Mouse (Mus musculus) embryonic facial prominence, embryonic 10.5 days (tissue): Measurements from ENCODE around the gene Mdm2. TPM values are rescaled to one million over a fixed set of nuclear protein-coding genes. Genes with fewer than 3 reads are reported as not detected.

Experiments used
- DNase-seq: peaks from one replicate; pipeline ENCODE4 v3.0.0-alpha.2; 2017; ENCODE audit warnings: low spot score
- H3K27ac ChIP-seq: fragments of 300-500 bp; sonication (generic); replicated peaks from 2 replicates; pipeline ENCODE4 v1.5.1; 2016; ENCODE audit warnings: mild to moderate bottlenecking
- H3K27me3 ChIP-seq: fragments of 300-500 bp; sonication (generic); replicated peaks from 2 replicates; pipeline ENCODE4 v1.6.1; 2016; ENCODE audit warnings: low read depth, mild to moderate bottlenecking; ENCODE audit not compliant: poor library complexity, severe bottlenecking
- H3K36me3 ChIP-seq: fragments of 300-500 bp; sonication (generic); replicated peaks from 2 replicates; pipeline ENCODE4 v1.6.1; 2016; ENCODE audit warnings: mild to moderate bottlenecking, moderate library complexity
- H3K4me1 ChIP-seq: fragments of 300-500 bp; sonication (generic); 2 replicates; pipeline ENCODE4 v1.6.1; 2016
- H3K4me3 ChIP-seq: fragments of 300-500 bp; sonication (generic); 2 replicates; pipeline ENCODE4 v1.5.1; 2016; ENCODE audit warnings: mild to moderate bottlenecking, moderate library complexity
- H3K9me3 ChIP-seq: fragments of 300-500 bp; sonication (generic); 2 replicates; pipeline ENCODE4 v1.6.1; 2016; ENCODE audit warnings: mild to moderate bottlenecking
- WGBS: fragments of 180-500 bp; shearing (Covaris S2); methylation state at CpG from one replicate; pipeline ENCODE4 v1.1.7; 2016; 5-methylcytosine and 5-hydroxymethylcytosine counted together
- polyA plus RNA-seq: library from polyadenylated mRNA; unstranded; fragments of >200 nt; fragmentation: Nextera tagmentation; extraction: Ambion mirVana; gene quantifications from 2 replicates; pipeline ENCODE4 v1.2.1, GENCODE M21; 2016

Mdm2 gene
- polyA plus RNA-seq, 1 experiment from 2014 or later = 58.9 TPM

GRCm38 (mm10) chr10:117703506-117703905 is 7.1 kb downstream of the Mdm2 start:
- H3K27ac ChIP-seq = no peak overlapping the region
- peaks cover 100% of the 10 kb centered on the region for H3K36me3 ChIP-seq
- no peaks in the 10 kb centered on the region for H3K27me3 ChIP-seq
- no peak for DNase-seq
- no peak overlapping the region for H3K4me3 ChIP-seq
- H3K4me1 ChIP-seq = no peaks in the 10 kb centered on the region
- WGBS = 95% methylated on average over 3 of the region's 3 CpGs
- no peaks in the 10 kb centered on the region for H3K9me3 ChIP-seq

GRCm38 (mm10) chr10:117702024-117702833 is 8.3 kb downstream of the Mdm2 start:
- H3K4me1 ChIP-seq = no peaks in the 10 kb centered on the region
- no peak for DNase-seq
- H3K36me3 ChIP-seq = peaks cover 100% of the 10 kb centered on the region
- H3K27me3 ChIP-seq = no peaks in the 10 kb centered on the region
- 94% methylated on average over 6 of the region's 6 CpGs for WGBS
- no peaks in the 10 kb centered on the region for H3K9me3 ChIP-seq
- no peak overlapping the region for H3K27ac ChIP-seq
- no peak overlapping the region for H3K4me3 ChIP-seq

GRCm38 (mm10) chr10:117701034-117701829 is 9.3 kb downstream of the Mdm2 start:
- Histone ChIP-seq H3K4me1 (no peaks in the 10 kb centered on the region), H3K27ac (no peak overlapping the region), H3K36me3 (peaks cover 100% of the 10 kb centered on the region), H3K9me3 (no peaks in the 10 kb centered on the region), H3K27me3 (no peaks in the 10 kb centered on the region), H3K4me3 (no peak overlapping the region)
- WGBS = 91% methylated on average over 6 of the region's 6 CpGs
- DNase-seq = no peak

- H3K4me3 ChIP-seq = no peak overlapping the region
- WGBS = 93% methylated on average over 1 of the region's 1 CpGs
- H3K27ac ChIP-seq = no peak overlapping the region
- H3K9me3 ChIP-seq = no peaks in the 10 kb centered on the region
- peaks cover 100% of the 10 kb centered on the region for H3K36me3 ChIP-seq
- H3K4me1 ChIP-seq = no peaks in the 10 kb centered on the region
- no peak for DNase-seq
- H3K27me3 ChIP-seq = no peaks in the 10 kb centered on the region
Observed at GRCm38 (mm10) chr10:117700450-117700849, 10.1 kb downstream of the Mdm2 start.

GRCm38 (mm10) chr10:117699914-117700313 is 10.6 kb downstream of the Mdm2 start:
- DNase-seq = no peak
- no peaks in the 10 kb centered on the region for H3K9me3 ChIP-seq
- H3K4me1 ChIP-seq = no peaks in the 10 kb centered on the region
- no peak overlapping the region for H3K27ac ChIP-seq
- 97% methylated on average over 4 of the region's 4 CpGs for WGBS
- no peaks in the 10 kb centered on the region for H3K27me3 ChIP-seq
- H3K36me3 ChIP-seq = peaks cover 100% of the 10 kb centered on the region
- H3K4me3 ChIP-seq = no peak overlapping the region

- no peak overlapping the region for H3K4me3 ChIP-seq
- H3K36me3 ChIP-seq = peaks cover 99% of the 10 kb centered on the region
- no peak overlapping the region for H3K27ac ChIP-seq
- no peaks in the 10 kb centered on the region for H3K4me1 ChIP-seq
- no peak for DNase-seq
- 96% methylated on average over 10 of the region's 10 CpGs for WGBS
- H3K9me3 ChIP-seq = no peaks in the 10 kb centered on the region
- no peaks in the 10 kb centered on the region for H3K27me3 ChIP-seq
Observed at GRCm38 (mm10) chr10:117698313-117699138, 12.0 kb downstream of the Mdm2 start.

GRCm38 (mm10) chr10:117697561-117698115 is 12.9 kb downstream of the Mdm2 start:
- H3K9me3 ChIP-seq = no peaks in the 10 kb centered on the region
- no peak for DNase-seq
- H3K4me3 ChIP-seq = no peak overlapping the region
- H3K27ac ChIP-seq = no peak overlapping the region
- H3K36me3 ChIP-seq = peaks cover 98% of the 10 kb centered on the region
- 91% methylated on average over 3 of the region's 3 CpGs for WGBS
- H3K4me1 ChIP-seq = no peaks in the 10 kb centered on the region
- no peaks in the 10 kb centered on the region for H3K27me3 ChIP-seq

GRCm38 (mm10) chr10:117696827-117697560 is 13.6 kb downstream of the Mdm2 start:
- Histone ChIP-seq H3K4me1 (no peaks in the 10 kb centered on the region), H3K36me3 (peaks cover 98% of the 10 kb centered on the region), H3K9me3 (no peaks in the 10 kb centered on the region), H3K27ac (no peak overlapping the region), H3K4me3 (no peak overlapping the region), H3K27me3 (no peaks in the 10 kb centered on the region)
- 94% methylated on average over 6 of the region's 6 CpGs for WGBS
- no peak for DNase-seq

GRCm38 (mm10) chr10:117696021-117696826 is 14.3 kb downstream of the Mdm2 start:
- Histone ChIP-seq H3K27ac (no peak overlapping the region), H3K4me3 (no peak overlapping the region), H3K36me3 (peaks cover 97% of the 10 kb centered on the region), H3K9me3 (no peaks in the 10 kb centered on the region), H3K27me3 (no peaks in the 10 kb centered on the region), H3K4me1 (no peaks in the 10 kb centered on the region)
- WGBS = 93% methylated on average over 8 of the region's 8 CpGs
- no peak for DNase-seq

- Histone ChIP-seq H3K4me3 (no peak overlapping the region), H3K4me1 (no peaks in the 10 kb centered on the region), H3K9me3 (no peaks in the 10 kb centered on the region), H3K27ac (no peak overlapping the region), H3K36me3 (peaks cover 97% of the 10 kb centered on the region), H3K27me3 (no peaks in the 10 kb centered on the region)
- WGBS = 92% methylated on average over 4 of the region's 4 CpGs
- no peak for DNase-seq
Observed at GRCm38 (mm10) chr10:117695605-117696004, 15.0 kb downstream of the Mdm2 start.

- WGBS = 93% methylated on average over 4 of the region's 4 CpGs
- no peak overlapping the region for H3K27ac ChIP-seq
- peaks cover 97% of the 10 kb centered on the region for H3K36me3 ChIP-seq
- no peak overlapping the region for H3K4me3 ChIP-seq
- no peaks in the 10 kb centered on the region for H3K9me3 ChIP-seq
- DNase-seq = no peak
- H3K4me1 ChIP-seq = no peaks in the 10 kb centered on the region
- H3K27me3 ChIP-seq = no peaks in the 10 kb centered on the region
Observed at GRCm38 (mm10) chr10:117695027-117695426, 15.5 kb downstream of the Mdm2 start.
